Mouse (Mus musculus) thymus, postnatal 36 days (tissue): ENCODE measurements around the gene Prl2c5.
"Not testable (repeated sequence)": the region's sequence is repeated elsewhere in the genome, so short reads cannot be mapped to it uniquely, and the experiment has no call there.

ENCODE experiments used
- DNase-seq, 2 experiments: peaks; one replicate each; pipeline ENCODE4 v3.0.0; 2022; ENCODE audit warnings: mixed read lengths in 2 of 2

Prl2c5 gene

GRCm38 (mm10) chr13:13182415-13182814 is at the start of gene Prl2c5:
Prl2c5 (plus strand) TSS chr13:13182715.
- DNase-seq = not testable (repeated sequence)

GRCm38 (mm10) chr13:13162777-13163485 is 19.6 kb upstream of the Prl2c5 start:
- not testable (repeated sequence) for DNase-seq

GRCm38 (mm10) chr13:13168631-13169030 is 13.9 kb upstream of the Prl2c5 start:
- DNase-seq = not testable (repeated sequence)

GRCm38 (mm10) chr13:13173616-13174136 is 8.8 kb upstream of the Prl2c5 start:
- not testable (repeated sequence) for DNase-seq

GRCm38 (mm10) chr13:13175736-13176135 is 6.8 kb upstream of the Prl2c5 start:
- not testable (repeated sequence) for DNase-seq

- not testable (repeated sequence) for DNase-seq
Measured at GRCm38 (mm10) chr13:13211168-13211567, 28.7 kb downstream of the Prl2c5 start.

- not testable (repeated sequence) for DNase-seq
Measured at GRCm38 (mm10) chr13:13216363-13216762, 33.8 kb downstream of the Prl2c5 start.

GRCm38 (mm10) chr13:13220231-13220630 is 37.7 kb downstream of the Prl2c5 start:
- not testable (repeated sequence) for DNase-seq

GRCm38 (mm10) chr13:13237456-13237855 is 54.9 kb downstream of the Prl2c5 start:
- not testable (repeated sequence) for DNase-seq
